Mouse (Mus musculus): ENCODE measurements around the gene Supt3. TPM values are rescaled to one million over a fixed set of nuclear protein-coding genes. Genes with fewer than 3 reads are reported as not detected.

Gene Supt3
- total RNA-seq (2022): 10 to 100 TPM in 3 of 4 experiments, 1 to 10 TPM in 1; 9.9 to 20.2 (median 15.0) TPM

DNA sequence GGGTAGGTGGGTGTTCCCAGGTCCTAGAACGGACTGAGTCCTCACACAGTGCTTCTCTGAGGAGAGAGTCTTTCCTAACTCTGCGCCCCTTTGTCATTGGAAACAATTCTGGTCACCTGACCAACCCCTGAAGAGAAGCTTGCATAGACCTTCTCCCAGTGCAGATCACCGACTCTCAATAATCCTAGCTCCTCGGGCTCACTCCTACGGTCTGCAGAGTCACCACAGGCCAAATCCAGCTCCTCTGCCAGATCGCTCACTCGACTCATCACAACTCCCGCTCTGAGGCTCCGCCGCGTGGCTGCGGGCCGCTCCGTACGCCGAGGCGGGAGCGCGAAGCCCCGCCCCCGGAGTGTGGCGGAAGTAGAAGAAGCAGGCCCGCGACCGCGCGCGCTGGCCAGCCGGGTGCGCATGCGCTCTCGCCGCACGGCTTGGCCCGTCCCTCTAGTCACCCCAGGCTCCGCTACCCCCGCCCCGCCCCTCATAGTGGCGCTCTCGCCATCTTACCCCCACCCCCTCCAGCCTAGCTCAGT lies at the start of gene Supt3:
Gene Supt3, plus strand, starts transcription at position 415 of the 533 bp plus-strand sequence.
- DNase-seq (ENCODE audit: low spot score in 2 of 2): peak; percentile 94 to 96

- DNase-seq (ENCODE audit: low spot score in 2 of 2): no peak
Observed at GRCm38 (mm10) chr17:44727675-44728074, 49.3 kb upstream of the Supt3 start.

DNA sequence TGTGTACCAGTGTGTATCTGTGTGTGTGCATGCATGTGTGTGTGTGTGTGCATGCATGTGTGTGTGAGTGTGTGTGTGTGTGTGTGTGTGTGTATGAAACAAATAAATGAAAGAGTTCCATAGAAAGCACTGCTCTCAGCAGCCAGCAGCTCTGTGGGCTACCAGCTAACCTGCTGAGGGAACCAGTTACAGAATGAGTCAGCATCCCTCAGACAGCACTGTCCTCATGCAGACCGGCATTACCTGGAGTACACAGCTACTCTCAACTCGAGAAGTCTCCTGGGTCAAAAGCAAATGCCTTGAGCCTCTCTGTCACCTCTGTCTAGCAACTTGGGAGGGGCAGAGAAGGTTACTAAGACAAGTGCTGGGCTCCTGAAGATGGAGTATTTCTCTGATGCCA lies 48.5 kb upstream of the Supt3 start:
- no peak for DNase-seq (ENCODE audit: low spot score in 2 of 2)

- no peak for DNase-seq (ENCODE audit: low spot score in 2 of 2)
Observed at GRCm38 (mm10) chr17:44733544-44734310, 43.2 kb upstream of the Supt3 start.

DNA sequence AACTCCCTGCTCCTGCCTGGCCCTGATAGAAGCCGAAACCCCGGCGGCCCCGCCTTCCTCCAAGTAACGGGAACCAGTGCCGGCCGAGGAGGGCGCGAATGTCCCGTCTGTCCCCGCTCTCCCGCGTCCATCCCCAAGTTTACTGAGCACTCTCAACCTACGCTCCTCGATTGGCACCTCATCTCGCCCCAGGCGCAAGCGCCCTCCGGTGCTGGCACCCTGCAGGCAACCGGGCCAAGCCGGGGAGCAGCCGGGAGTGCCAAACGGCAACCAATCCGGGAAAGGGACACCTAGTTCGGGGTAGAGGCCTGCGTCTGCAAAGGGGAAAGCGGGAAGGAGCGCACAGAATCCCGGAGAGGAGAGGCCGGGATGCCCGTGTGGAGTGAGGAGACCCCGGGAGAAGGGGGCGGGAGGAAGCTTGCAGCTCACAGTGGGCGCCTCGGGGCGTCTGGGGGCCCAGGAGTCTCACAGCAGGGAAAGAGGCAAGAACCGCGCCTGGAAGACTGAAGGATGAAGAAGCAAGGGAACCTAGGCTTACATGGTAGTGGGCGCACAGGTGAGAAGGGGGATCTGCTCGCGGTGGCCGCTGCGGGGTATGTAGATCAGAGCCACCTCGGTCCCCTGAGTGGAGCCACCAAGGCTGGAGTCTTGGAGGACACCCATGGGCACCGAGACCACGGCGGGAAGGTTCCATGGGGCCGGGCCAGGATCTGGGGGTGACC lies 42.3 kb upstream of the Supt3 start:
- peak in 1 of 2 experiments; percentile 34 for DNase-seq (ENCODE audit: low spot score in 2 of 2)

DNA sequence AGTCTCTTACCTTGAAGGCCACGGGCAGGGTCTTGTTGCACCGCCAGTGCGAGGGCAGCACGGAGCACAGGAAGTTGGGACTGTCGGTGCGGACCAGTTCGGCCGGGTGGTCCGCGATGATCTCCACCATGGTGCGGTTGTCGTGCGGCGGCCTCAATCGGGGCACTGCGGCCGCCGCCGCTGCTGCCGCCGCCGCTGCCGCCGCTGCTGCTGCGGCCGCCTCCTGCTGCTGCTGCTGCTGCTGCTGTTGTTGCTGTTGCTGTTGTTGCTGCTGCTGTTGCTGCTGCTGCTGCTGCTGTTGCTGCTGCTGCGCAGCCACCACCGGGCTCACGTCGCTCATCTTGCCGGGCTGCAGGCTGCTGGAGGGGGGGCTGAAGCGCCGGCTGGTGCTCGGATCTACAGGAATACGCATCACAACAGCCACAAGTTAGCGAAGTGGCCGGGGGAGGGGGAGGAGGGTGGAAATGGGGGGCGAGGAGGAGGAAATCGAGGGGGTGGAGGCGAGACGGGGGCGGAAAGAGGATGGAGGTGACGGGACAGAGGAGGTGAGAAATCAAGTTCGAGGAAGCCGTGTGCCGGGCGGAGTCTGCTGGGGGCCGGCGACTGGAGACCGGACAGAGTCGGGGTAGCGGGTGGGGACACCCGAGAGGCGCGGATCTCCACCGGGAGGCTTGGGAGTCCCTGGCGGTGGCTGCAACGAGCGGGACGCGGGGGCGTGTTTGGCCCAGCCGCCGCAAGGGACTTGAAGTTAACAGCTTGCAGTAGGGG lies 41.5 kb upstream of the Supt3 start:
- peak in 1 of 2 experiments; percentile 28 for DNase-seq (ENCODE audit: low spot score in 2 of 2)

DNA sequence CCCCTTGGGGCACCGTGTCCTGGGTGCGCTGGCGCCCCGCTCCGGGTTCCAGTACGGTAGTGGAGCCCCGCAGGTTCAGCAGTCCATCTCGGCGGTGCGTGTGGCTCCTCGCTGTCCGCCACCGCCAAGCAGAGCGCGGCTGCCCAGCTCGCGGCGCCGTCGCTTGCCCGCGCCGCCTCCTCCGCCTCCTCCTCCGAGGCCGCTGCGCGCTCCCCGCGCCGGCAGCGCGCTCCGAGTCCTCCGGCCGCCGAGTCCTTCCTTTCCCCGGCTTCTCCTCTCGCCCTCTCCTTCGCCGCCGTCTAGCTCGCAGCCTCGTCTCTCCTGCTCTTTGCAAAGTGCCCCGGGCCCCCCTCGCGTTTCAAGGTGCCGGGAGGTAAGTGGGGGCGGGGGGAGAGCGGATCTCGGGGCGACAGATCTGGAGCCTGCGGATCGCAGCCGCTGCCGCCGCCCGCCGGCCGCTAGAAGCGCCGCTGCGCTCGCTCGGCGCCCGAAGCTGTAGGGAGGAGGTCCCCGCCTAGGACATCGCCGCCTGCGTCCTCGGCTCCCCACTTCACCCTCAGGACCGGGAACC lies 40.9 kb upstream of the Supt3 start:
- peak; percentile 32 to 53 for DNase-seq (ENCODE audit: low spot score in 2 of 2)

DNA sequence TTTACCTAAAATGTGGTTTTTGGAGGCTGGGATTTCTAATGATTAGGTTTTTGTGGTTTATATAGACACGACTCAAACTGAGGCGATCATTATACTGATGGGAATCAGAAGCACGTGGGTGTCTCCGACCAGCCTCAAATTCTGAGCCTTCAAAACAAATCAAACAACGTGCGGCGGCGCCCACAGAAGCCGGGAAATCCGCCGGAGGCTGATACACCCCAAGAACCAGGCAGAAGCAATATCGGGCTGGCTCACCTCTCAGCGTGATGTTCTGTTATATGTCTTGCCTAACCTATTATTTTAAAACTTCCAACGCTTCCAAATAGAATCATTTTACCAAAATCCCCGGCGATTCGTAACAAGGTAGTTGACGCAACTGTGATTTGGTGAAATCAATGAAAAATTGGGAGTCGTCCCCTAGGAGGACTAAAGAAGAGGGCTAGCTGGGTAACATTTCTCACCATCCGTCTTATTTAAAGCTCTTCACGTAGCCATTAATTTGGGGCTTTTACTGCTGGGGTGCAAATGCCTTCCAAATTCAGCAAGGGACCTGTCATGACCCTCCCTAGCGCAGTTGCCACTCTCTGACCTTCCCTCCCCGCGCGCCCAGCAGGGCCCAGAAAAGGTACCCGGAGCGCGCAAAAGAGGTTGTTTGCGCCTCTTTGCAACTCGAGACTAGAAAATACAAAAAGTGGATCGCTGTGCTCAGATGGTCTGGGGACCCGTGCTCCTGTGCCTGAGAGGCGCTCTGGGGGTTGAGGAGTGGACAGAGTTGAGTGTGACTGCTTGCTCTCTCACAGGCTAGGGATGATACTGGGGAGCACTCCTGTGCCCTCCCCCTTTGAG lies 39.5 kb upstream of the Supt3 start:
- no peak for DNase-seq (ENCODE audit: low spot score in 2 of 2)

- no peak for DNase-seq (ENCODE audit: low spot score in 2 of 2)
Observed at GRCm38 (mm10) chr17:44738121-44738637, 38.8 kb upstream of the Supt3 start.

DNA sequence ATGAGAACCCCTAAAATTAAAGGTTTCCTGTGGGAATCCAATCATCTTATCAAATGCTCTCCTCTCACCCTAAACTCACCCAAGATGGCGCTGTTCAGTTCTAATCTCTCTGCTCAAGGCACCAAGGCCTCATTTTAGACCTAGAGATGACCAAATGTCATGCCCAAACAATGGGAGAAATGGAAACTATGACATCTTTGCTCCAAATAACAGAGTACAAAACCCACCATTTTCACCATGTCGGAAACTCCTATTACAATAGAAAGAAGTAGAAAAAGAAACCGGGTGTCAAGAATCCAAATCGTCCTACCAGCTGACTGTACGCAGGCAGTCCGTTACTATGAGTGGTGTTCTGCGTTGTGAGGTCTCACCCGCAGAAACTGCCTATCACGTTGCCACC lies 34.7 kb upstream of the Supt3 start:
- no peak for DNase-seq (ENCODE audit: low spot score in 2 of 2)

DNA sequence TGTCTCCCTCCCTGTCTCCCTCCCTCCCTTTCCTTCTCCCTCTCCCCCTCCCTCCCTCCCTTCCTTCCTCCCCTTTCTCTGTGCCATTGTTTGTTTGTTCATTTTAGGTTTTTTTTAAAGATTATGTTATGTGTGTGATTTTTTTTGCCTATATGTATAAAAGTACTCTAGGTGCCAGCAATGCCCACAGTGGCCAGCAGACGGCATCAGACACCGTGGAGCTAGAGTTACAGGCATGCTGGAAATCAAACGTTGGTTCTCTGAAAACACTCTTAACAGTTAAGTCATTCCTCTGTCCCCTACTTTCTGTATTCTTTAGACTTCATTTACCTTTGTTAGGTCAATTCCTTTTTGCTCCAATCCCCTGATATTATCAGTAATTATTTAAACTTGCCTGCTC lies 33.2 kb upstream of the Supt3 start:
- DNase-seq (ENCODE audit: low spot score in 2 of 2): no peak

- no peak for DNase-seq (ENCODE audit: low spot score in 2 of 2)
Observed at GRCm38 (mm10) chr17:44745378-44745777, 31.6 kb upstream of the Supt3 start.

GRCm38 (mm10) chr17:44766318-44766717 lies 10.6 kb upstream of the Supt3 start:
- DNase-seq (ENCODE audit: low spot score in 2 of 2): no peak

DNA sequence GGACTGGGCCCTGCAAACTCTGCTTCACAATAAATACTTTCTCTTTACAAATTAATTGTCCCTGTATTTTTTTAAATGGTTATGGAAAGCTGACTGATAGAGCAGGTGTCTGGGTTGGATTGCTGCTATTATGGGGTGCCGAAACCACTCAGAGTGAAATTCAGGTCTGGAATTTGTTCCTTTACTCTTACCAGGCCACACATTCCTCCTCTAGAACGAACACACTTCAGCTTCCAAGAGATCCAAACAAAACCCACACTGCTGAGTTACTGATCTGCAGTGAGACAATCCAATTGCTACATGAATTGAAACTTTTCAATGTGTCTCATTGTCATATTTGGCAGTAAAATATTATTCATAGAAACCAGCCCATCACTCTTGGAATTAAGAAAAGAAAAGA lies 10.0 kb upstream of the Supt3 start:
- DNase-seq (ENCODE audit: low spot score in 2 of 2): no peak

GRCm38 (mm10) chr17:44767375-44767774 lies 9.6 kb upstream of the Supt3 start:
- no peak for DNase-seq (ENCODE audit: low spot score in 2 of 2)

DNA sequence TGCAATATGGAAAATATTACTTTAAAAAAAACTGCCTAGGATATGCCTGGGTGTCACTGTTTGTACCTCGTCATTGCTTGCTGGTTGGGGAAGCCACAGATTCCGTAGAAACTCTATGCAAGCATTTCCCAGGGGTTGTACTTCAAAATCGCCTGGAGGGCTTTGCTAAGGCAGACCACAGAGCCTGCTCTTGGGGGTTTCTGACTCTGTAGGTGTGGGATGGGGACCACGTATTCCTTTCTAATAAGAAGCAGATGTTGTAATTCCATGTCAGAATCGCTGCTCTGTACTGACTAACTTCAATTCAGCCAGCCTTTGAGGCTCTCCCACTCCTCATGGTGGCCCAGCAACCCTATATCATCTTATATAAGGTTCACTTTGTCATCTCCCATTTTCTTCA lies 8.4 kb upstream of the Supt3 start:
- DNase-seq (ENCODE audit: low spot score in 2 of 2): no peak

- DNase-seq (ENCODE audit: low spot score in 2 of 2): no peak
Observed at GRCm38 (mm10) chr17:44770871-44771270, 6.1 kb upstream of the Supt3 start.

DNA sequence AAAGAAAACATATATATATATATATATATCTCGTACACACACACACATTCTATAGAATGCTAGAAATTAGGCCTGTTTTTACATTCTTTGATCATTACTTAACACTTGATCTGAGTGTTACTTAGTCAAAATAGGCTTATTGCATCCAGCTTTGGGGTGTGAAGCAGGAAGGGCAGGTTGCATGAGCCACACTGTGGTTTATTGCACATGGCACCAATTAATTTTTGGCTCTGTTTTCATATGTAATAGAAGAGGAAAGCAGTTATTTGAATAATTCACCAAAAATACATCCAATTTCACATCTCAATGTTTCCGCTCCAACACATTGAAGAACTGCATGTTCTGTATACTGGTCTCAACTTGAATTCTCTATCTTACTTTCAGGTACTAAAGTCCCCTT lies 4.4 kb upstream of the Supt3 start:
- no peak for DNase-seq (ENCODE audit: low spot score in 2 of 2)

DNA sequence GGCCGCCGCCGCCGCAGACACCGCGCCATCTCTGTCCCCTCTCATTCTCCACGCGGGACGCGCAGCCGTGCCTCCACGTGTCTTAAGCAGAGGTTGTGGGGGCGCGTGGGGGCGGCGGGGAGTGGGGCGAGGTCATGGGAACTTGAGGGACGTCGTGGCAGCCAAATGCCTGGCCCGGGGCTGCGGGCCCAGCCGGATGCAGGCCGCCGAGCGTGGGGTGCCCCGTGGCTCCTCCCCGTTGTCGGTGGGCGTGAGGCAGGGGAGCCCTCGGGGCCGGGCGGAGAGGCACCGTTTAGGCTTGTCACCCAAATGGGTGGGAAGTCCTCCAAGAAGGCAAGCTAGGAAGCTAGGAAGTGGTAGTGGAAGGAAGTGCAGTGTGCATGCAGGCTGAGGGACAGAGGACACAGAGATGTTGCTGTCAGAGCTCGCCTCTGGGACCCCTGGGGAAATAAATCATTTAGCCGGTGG lies 419 bp downstream of the Supt3 start:
- DNase-seq (ENCODE audit: low spot score in 2 of 2): peak; percentile 49 to 59

- DNase-seq (ENCODE audit: low spot score in 2 of 2): no peak
Observed at GRCm38 (mm10) chr17:44778141-44778540, 1.2 kb downstream of the Supt3 start.
